Mouse (Mus musculus) CH12.LX (cell line): ENCODE measurements at regions not wholly inside any gene's neighbourhood (a gene's known extent, or its start where the extent isn't known, plus 50 kb on each side); places are given as distances from the start of the nearest gene placed in this dataset.

Experiments used
- DNase-seq: peaks from one replicate; pipeline ENCODE4 v3.0.0-alpha.2; 2013; ENCODE audit errors: extremely low read depth
- H3K27ac ChIP-seq: 2 replicates; pipeline ENCODE4 v1.5.1; 2012; ENCODE audit warnings: low read depth, mild to moderate bottlenecking, control low read depth, moderate library complexity; ENCODE audit not compliant: insufficient read depth
- H3K27me3 ChIP-seq: replicated peaks from 2 replicates; pipeline ENCODE3; 2012; ENCODE audit warnings: inconsistent platforms
- H3K36me3 ChIP-seq, 2 experiments: replicated peaks in 1 of 2; 2 replicates each; pipeline versions ENCODE3 to v1.6.1; 2012; ENCODE audit warnings: inconsistent platforms in 1 of 2, low read length in 1 of 2, mild to moderate bottlenecking in 1 of 2, mixed read lengths in 1 of 2, moderate library complexity in 1 of 2; ENCODE audit not compliant: control insufficient read depth in 1 of 2, insufficient read depth in 1 of 2
- H3K4me1 ChIP-seq, 2 experiments: 2 replicates each; pipeline ENCODE4 v1.6.1; 2012; ENCODE audit warnings: inconsistent platforms in 1 of 2, moderate library complexity in 1 of 2; ENCODE audit not compliant: insufficient read depth in 2 of 2, control insufficient read depth in 1 of 2
- H3K4me2 ChIP-seq: 2 replicates; pipeline ENCODE4 v1.6.1; 2012; ENCODE audit warnings: low read depth, mild to moderate bottlenecking, control low read depth; ENCODE audit not compliant: poor library complexity, insufficient read depth, severe bottlenecking
- H3K4me3 ChIP-seq, 3 experiments: fragments of 150-350 bp in 1 of 3; sonication (generic) in 1 of 3; replicated peaks in 1 of 3; 2 replicates each; pipeline versions ENCODE3 to v1.5.1; 2011 to 2012; ENCODE audit warnings: low read depth in 2 of 3, low read length in 2 of 3, mild to moderate bottlenecking in 2 of 3, moderate library complexity in 2 of 3, control low read depth in 1 of 3, improper control_type of control experiment in 1 of 3, inconsistent platforms in 1 of 3, mixed read lengths in 1 of 3; ENCODE audit not compliant: poor library complexity in 1 of 3
- H3K79me2 ChIP-seq: replicated peaks from 2 replicates; pipeline ENCODE4 v1.6.1; 2012; ENCODE audit warnings: mild to moderate bottlenecking, moderate library complexity; ENCODE audit not compliant: control insufficient read depth, poor library complexity, insufficient read depth, severe bottlenecking; ENCODE audit errors: extremely low read depth
- H3K9ac ChIP-seq: 2 replicates; pipeline ENCODE4 v1.6.1; 2012; ENCODE audit warnings: low read depth, mild to moderate bottlenecking, control low read depth, moderate library complexity; ENCODE audit not compliant: insufficient read depth
- H3K9me3 ChIP-seq: replicated peaks from 2 replicates; pipeline ENCODE3; 2012; ENCODE audit warnings: low read length, inconsistent platforms, mixed read lengths
- BHLHE40 ChIP-seq: IDR thresholded peaks from 2 replicates; pipeline ENCODE4 v1.6.1; 2011; ENCODE audit warnings: mild to moderate bottlenecking, low read depth, low read length, improper control_type of control experiment
- CHD2 ChIP-seq: IDR thresholded peaks from 2 replicates; pipeline ENCODE4 v1.6.1; 2011; ENCODE audit warnings: low read length, improper control_type of control experiment
- CTCF ChIP-seq, 2 experiments: IDR thresholded peaks in 1 of 2; conservative IDR thresholded peaks in 1 of 2; 2 replicates each; pipeline ENCODE4 v1.5.1; 2011 to 2012; ENCODE audit warnings: low read depth in 2 of 2, low read length in 2 of 2, improper control_type of control experiment in 1 of 2, inconsistent platforms in 1 of 2, mild to moderate bottlenecking in 1 of 2, moderate library complexity in 1 of 2
- E2F4 ChIP-seq: IDR thresholded peaks from 2 replicates; pipeline ENCODE4 v1.6.1; 2011; ENCODE audit warnings: low read depth, low read length, improper control_type of control experiment; ENCODE audit not compliant: insufficient replicate concordance
- EP300 ChIP-seq: IDR thresholded peaks from 2 replicates; pipeline ENCODE4 v1.6.1; 2011; ENCODE audit warnings: low read length, improper control_type of control experiment
- JUN ChIP-seq: IDR thresholded peaks from 2 replicates; pipeline ENCODE4 v1.6.1; 2011; ENCODE audit warnings: low read depth, mild to moderate bottlenecking, low read length, improper control_type of control experiment, moderate library complexity; ENCODE audit not compliant: insufficient read depth
- JUND ChIP-seq: conservative IDR thresholded peaks from 2 replicates; pipeline ENCODE4 v1.6.1; 2011; ENCODE audit warnings: low read depth, low read length, improper control_type of control experiment
- MAX ChIP-seq: IDR thresholded peaks from 2 replicates; pipeline ENCODE4 v1.6.1; 2011; ENCODE audit warnings: low read length, improper control_type of control experiment
- MAZ ChIP-seq: IDR thresholded peaks from 2 replicates; pipeline ENCODE4 v1.6.1; 2012; ENCODE audit warnings: low read depth, mild to moderate bottlenecking, inconsistent platforms, low read length, improper control_type of control experiment, moderate library complexity
- NRF1 ChIP-seq: IDR thresholded peaks from 2 replicates; pipeline ENCODE4 v1.6.1; 2014; ENCODE audit warnings: low read depth, mild to moderate bottlenecking, inconsistent platforms, low read length, improper control_type of control experiment, moderate library complexity
- POLR2AphosphoS2 ChIP-seq: IDR thresholded peaks from 2 replicates; pipeline ENCODE4 v1.6.1; 2011; ENCODE audit warnings: low read depth, low read length, improper control_type of control experiment
- RAD21 ChIP-seq: IDR thresholded peaks from 2 replicates; pipeline ENCODE4 v1.6.1; 2011; ENCODE audit warnings: low read depth, mild to moderate bottlenecking, low read length, improper control_type of control experiment, moderate library complexity
- RCOR1 ChIP-seq: conservative IDR thresholded peaks from 2 replicates; pipeline ENCODE4 v1.6.1; 2012; ENCODE audit warnings: low read depth, mild to moderate bottlenecking, inconsistent platforms, low read length, improper control_type of control experiment
- TCF12 ChIP-seq: IDR thresholded peaks from 2 replicates; pipeline ENCODE4 v1.6.1; 2014; ENCODE audit warnings: low read depth, mild to moderate bottlenecking, inconsistent platforms, low read length, improper control_type of control experiment
- USF1 ChIP-seq: IDR thresholded peaks from 2 replicates; pipeline ENCODE4 v1.6.1; 2014; ENCODE audit warnings: low read depth, mild to moderate bottlenecking, inconsistent platforms, low read length, improper control_type of control experiment
- USF2 ChIP-seq: conservative IDR thresholded peaks from 2 replicates; pipeline ENCODE4 v1.6.1; 2011; ENCODE audit warnings: low read depth, low read length, improper control_type of control experiment
- dilution Hi-C: fragments of 300-500 bp; cut with MboI; formaldehyde crosslinking; loops from 2 replicates; pipeline ENCODE4 v1.14.3; 2020; ENCODE audit warnings: low sequenced_read_pairs; ENCODE audit not compliant: extremely low pct_unique_long_range_greater_than_20kb, extremely low pct_ligation_motif_present
- in situ Hi-C: fragments of 300-500 bp; cut with MboI; formaldehyde crosslinking; loops from 3 replicates; pipeline ENCODE4 v1.14.3; 2019; ENCODE audit warnings: low sequenced_read_pairs, low pct_ligation_motif_present, low pct_unique_long_range_greater_than_20kb, mixed read lengths

DNA sequence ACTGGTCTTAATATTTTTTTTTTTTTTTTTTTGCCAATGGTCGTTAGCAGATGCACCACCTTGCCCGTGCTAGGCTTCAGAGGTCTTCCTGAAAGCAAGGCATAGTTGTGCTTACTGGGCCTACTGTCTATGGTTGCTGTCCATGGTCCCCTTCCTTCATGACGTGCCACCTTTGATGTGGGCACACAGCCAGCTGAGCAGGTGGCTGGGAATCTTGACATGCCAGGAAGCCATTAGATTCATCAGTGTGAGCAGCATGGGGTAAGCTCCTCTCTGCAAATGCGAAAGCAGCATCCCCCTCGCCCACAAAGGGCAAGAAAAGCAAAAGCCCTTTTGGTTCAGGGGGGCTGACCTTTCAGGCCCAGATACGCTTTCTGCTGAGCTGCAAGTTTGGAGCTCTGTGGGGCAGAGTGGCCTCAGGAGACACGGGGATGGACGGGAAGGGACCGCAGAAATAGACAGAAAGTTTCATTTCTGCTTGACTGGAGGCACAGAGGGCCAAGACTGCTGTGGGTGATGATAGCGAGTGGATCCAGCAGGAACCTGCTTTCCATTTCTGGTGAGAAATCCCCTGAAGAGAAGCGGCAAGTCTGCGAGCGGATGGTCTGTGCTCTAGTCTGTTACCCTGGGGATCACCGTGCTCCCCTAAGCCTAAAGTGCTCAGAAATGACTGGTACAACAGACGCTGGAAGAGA lies 116.8 kb downstream of the Zfp326 start:
- Histone ChIP-seq H3K4me2 (no peak overlapping the region; the same call in 1 of the 2 replicates), H3K27ac (no peak overlapping the region), H3K4me3 (no peak overlapping the region), H3K9me3 (no peaks in the 10 kb centered on the region), H3K9ac (no peak overlapping the region), H3K36me3 (no peaks in the 10 kb centered on the region), H3K27me3 (no peaks in the 10 kb centered on the region), H3K4me1 (peaks cover 7 to 8% of the 10 kb centered on the region in 2 experiments; a peak in 2 of 4 replicates), H3K79me2 (no peaks in the 10 kb centered on the region)
- no peak for DNase-seq
- dilution Hi-C loops (no loop called here), in situ Hi-C loops (no loop called here)
- TF ChIP-seq RAD21 (no peak), TCF12 (no peak), NRF1 (no peak), CHD2 (no peak)

GRCm38 (mm10) chr5:105990777-105991176 lies 114.4 kb downstream of the Zfp326 start:
- H3K27ac ChIP-seq: no peak overlapping the region
- in situ Hi-C loops: no loop called here
- peak; percentile 69 for TF ChIP-seq USF2
- no peak for TF ChIP-seq EP300
- no peak for TF ChIP-seq CTCF (conservative IDR thresholded peaks at IDR 0.05 in 1 of 2, IDR thresholded peaks at IDR 0.05 in 1 of 2; ENCODE audit: low read depth in 2 of 2, low read length in 2 of 2)
- TF ChIP-seq MAX: peak; percentile 42; the same call in 1 of the 2 replicates
- no peak for TF ChIP-seq RCOR1
- peak; percentile 38; the same call in 1 of the 2 replicates for TF ChIP-seq BHLHE40
- no peak for TF ChIP-seq JUN
- peak; percentile 61 for TF ChIP-seq USF1
- TF ChIP-seq POLR2AphosphoS2: no peak
- no peak for TF ChIP-seq JUND
- no peak for TF ChIP-seq E2F4
- no peak for TF ChIP-seq MAZ
- H3K4me1 ChIP-seq: peaks cover 7 to 8% of the 10 kb centered on the region in 2 experiments; a peak in 2 of 4 replicates
- no peaks in the 10 kb centered on the region for H3K9me3 ChIP-seq
- H3K4me3 ChIP-seq: no peak overlapping the region
- no peaks in the 10 kb centered on the region for H3K36me3 ChIP-seq
- no peak overlapping the region for H3K4me2 ChIP-seq
- DNase-seq: no peak
- no peaks in the 10 kb centered on the region for H3K79me2 ChIP-seq
- dilution Hi-C loops: no loop called here
- H3K9ac ChIP-seq: no peak overlapping the region
- H3K27me3 ChIP-seq: no peaks in the 10 kb centered on the region
